Mouse (Mus musculus): ENCODE measurements at regions not wholly inside any gene's neighbourhood (a gene's known extent, or its start where the extent isn't known, plus 50 kb on each side); places are given as distances from the start of the nearest gene placed in this dataset.

DNA sequence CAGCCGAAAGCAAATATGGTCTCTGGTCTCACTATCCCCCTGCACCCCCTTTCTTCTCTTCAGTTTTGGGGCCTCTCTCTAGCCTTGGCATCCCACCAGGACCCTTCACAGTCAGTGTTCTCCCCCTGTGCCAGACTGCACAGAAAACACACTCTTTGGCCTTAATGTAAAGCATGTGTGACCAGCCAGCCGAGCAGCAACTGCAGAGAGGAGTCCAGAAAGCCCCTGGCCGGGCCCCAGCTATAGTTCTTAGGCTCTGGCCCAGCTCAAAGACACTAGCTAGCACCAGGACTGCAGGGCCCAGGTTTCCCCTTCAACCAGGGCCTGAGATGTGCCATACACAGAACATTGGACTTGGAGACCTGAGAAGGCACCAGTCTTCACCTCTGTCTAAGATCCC is 299.3 kb upstream of the Rtl1 start:
- no peak for TF ChIP-seq CTCF (IDR thresholded peaks at IDR 0.05; ENCODE audit: low read depth)
- no peak for TF ChIP-seq EP300 (optimal IDR thresholded peaks at IDR 0.05)

All from stomach, postnatal 0 days (tissue).